Mouse (Mus musculus): Measurements from ENCODE around the gene Kiz. TPM values are rescaled to one million over a fixed set of nuclear protein-coding genes. Genes with fewer than 3 reads are reported as not detected.
A peak's percentile ranks its signal among the peaks of the same experiment; 100 is the strongest.

Gene Kiz
- polyA plus RNA-seq, 1 experiment from 2014 or later = 11.7 TPM

DNA sequence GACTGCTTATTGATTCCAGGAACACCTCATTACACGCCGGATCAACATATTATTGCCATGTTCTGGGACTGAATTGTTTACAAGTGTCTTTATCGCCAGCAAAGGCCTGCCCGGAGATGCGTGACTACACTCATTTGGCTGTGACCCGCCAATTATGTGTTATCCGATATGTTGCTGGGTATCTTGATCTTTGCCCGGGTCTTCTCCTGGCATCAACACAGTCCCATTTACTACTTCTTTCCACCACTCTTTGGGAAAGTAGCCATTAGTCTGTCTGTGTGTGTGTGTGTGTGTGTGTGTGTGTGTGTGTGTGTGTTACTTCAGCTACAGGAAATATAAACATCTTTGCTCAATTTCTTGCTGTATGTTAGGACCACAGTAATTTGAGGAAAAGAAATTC, 31.6 kb upstream of the Kiz start:
- Histone ChIP-seq H3K4me3 (ENCODE audit: low read depth, low read length) (no peak overlapping the region), H3K27ac (replicated peaks) (no peak overlapping the region), H3K27me3 (ENCODE audit: control insufficient read depth, insufficient read depth, low read length) (no peaks in the 10 kb centered on the region), H3K9me3 (ENCODE audit: control insufficient read depth, low read length) (no peaks in the 10 kb centered on the region), H3K36me3 (ENCODE audit: control insufficient read depth, insufficient read depth, low read length) (no peaks in the 10 kb centered on the region), H3K4me1 (replicated peaks; ENCODE audit: control insufficient read depth, insufficient read depth) (no peaks in the 10 kb centered on the region), H3K4me2 (replicated peaks; ENCODE audit: low read depth) (no peak overlapping the region), H3K9ac (ENCODE audit: low read length) (no peak overlapping the region)
- WGBS = 77% methylated on average over 8 of the region's 8 CpGs
- no peak for TF ChIP-seq EP300 (optimal IDR thresholded peaks at IDR 0.05)
- TF ChIP-seq CTCF (IDR thresholded peaks at IDR 0.05; ENCODE audit: low read depth) = no peak
- DNase-seq (ENCODE audit: low spot score) = no peak
- ATAC-seq (ENCODE audit: low FRiP score, low TSS enrichment) = no peak

DNA sequence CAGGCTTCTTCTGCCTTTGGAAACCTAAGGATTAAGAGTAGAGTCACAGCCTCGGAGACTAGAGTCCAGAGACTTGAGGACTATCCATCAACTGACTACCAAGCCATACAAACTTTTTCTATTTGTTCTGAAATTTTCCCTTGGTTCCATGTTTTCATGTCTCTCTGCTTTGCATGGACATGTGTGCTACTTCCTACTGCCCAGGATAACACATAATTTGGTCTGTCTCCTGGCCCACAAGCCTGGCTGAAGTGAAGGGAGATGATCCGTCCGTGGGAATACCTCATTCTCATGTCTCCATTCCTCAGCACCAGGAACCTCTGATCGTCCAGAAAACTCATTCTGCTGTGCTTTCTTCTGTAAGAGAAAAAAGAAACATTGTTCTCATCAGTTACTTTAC, 27.7 kb upstream of the Kiz start:
- 80% methylated on average over 4 of the region's 4 CpGs for WGBS
- no peaks in the 10 kb centered on the region for H3K9me3 ChIP-seq (ENCODE audit: control insufficient read depth, low read length)
- peaks cover 11% of the 10 kb centered on the region; the same call in 1 of the 2 replicates for H3K27me3 ChIP-seq (ENCODE audit: control insufficient read depth, insufficient read depth, low read length)
- H3K9ac ChIP-seq (ENCODE audit: low read length) = no peak overlapping the region
- TF ChIP-seq EP300 (optimal IDR thresholded peaks at IDR 0.05) (no peak), CTCF (IDR thresholded peaks at IDR 0.05; ENCODE audit: low read depth) (no peak)
- no peak overlapping the region for H3K27ac ChIP-seq (replicated peaks)
- H3K4me3 ChIP-seq (ENCODE audit: low read depth, low read length) = no peak overlapping the region
- ATAC-seq (ENCODE audit: low FRiP score, low TSS enrichment) (no peak), DNase-seq (ENCODE audit: low spot score) (no peak)
- no peaks in the 10 kb centered on the region for H3K36me3 ChIP-seq (ENCODE audit: control insufficient read depth, insufficient read depth, low read length)
- H3K4me2 ChIP-seq (replicated peaks; ENCODE audit: low read depth) = no peak overlapping the region
- no peaks in the 10 kb centered on the region for H3K4me1 ChIP-seq (replicated peaks; ENCODE audit: control insufficient read depth, insufficient read depth)

DNA sequence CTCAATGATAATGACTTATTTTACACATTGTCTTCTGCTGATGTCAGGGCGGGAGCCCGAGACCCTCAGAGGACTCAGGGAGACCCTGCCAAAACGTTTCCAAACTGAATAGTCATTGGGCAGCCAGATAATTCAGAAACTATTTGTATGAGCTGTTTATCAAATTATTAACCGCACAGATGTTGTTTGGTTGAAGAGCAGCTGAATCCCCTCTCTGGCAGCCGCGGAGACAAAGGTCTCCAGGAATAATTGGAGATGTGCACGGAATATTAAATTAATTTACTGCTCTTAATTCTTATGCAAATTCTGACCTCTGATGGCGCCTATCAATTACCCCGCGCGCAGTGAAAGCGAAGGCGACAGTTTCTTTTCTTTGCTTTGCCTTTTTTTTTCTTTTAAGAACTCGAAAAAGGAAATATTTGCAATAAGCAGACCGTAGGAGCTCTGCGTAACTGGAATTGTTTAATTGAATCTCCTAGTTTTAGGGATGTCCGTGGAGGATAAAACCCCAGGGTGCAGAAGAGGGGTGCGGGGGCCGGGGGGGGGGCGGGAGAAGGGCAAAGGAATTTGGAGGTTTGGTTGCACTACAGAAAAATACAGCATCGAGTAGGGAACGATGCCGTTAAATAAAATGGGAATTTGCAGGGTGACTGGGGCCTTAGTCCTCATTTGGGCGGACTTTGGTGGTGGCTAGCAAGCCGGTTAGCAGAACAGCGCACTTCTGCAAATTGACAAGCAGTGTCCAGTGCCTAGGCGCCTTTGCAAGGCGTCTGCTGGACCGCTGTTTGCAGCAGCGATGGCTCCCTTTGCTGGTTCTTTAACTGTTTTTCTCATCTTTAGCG, 22.2 kb upstream of the Kiz start:
- Histone ChIP-seq H3K9ac (ENCODE audit: low read length) (no peak overlapping the region), H3K9me3 (ENCODE audit: control insufficient read depth, low read length) (no peaks in the 10 kb centered on the region), H3K4me2 (replicated peaks; ENCODE audit: low read depth) (no peak overlapping the region), H3K4me1 (replicated peaks; ENCODE audit: control insufficient read depth, insufficient read depth) (no peaks in the 10 kb centered on the region), H3K27ac (replicated peaks) (no peak overlapping the region), H3K4me3 (ENCODE audit: low read depth, low read length) (no peak overlapping the region; the same call in 1 of the 2 replicates), H3K36me3 (ENCODE audit: control insufficient read depth, insufficient read depth, low read length) (no peaks in the 10 kb centered on the region), H3K27me3 (ENCODE audit: control insufficient read depth, insufficient read depth, low read length) (peaks cover 37% of the 10 kb centered on the region)
- WGBS = 8% methylated on average over 31 of the region's 31 CpGs
- DNase-seq (ENCODE audit: low spot score) = no peak
- ATAC-seq (ENCODE audit: low FRiP score, low TSS enrichment) = no peak
- TF ChIP-seq EP300 (optimal IDR thresholded peaks at IDR 0.05) = no peak
- TF ChIP-seq CTCF (IDR thresholded peaks at IDR 0.05; ENCODE audit: low read depth) = no peak

DNA sequence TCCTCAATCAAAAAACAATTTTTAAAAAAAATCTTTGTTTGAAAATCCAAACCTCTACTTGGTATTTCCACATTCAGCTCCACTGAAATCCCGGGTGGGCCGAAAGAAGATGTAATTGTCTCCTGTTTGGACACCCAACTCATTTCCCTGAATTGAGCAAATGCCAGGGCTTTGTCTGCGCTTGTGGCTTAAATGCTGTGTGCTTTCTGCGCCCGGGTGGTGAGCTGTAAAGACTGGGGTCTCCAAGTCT, 21.7 kb upstream of the Kiz start:
- no peaks in the 10 kb centered on the region for H3K36me3 ChIP-seq (ENCODE audit: control insufficient read depth, insufficient read depth, low read length)
- DNase-seq (ENCODE audit: low spot score) = no peak
- WGBS = 2% methylated on average over 5 of the region's 5 CpGs
- peaks cover 39% of the 10 kb centered on the region for H3K27me3 ChIP-seq (ENCODE audit: control insufficient read depth, insufficient read depth, low read length)
- no peaks in the 10 kb centered on the region for H3K9me3 ChIP-seq (ENCODE audit: control insufficient read depth, low read length)
- no peak for ATAC-seq (ENCODE audit: low FRiP score, low TSS enrichment)
- no peaks in the 10 kb centered on the region for H3K4me1 ChIP-seq (replicated peaks; ENCODE audit: control insufficient read depth, insufficient read depth)
- no peak overlapping the region for H3K27ac ChIP-seq (replicated peaks)
- H3K4me3 ChIP-seq (ENCODE audit: low read depth, low read length) = peak overlapping the region; percentile 8; the same call in 1 of the 2 replicates
- H3K9ac ChIP-seq (ENCODE audit: low read length) = no peak overlapping the region
- no peak for TF ChIP-seq CTCF (IDR thresholded peaks at IDR 0.05; ENCODE audit: low read depth)
- no peak for TF ChIP-seq EP300 (optimal IDR thresholded peaks at IDR 0.05)
- H3K4me2 ChIP-seq (replicated peaks; ENCODE audit: low read depth) = no peak overlapping the region

DNA sequence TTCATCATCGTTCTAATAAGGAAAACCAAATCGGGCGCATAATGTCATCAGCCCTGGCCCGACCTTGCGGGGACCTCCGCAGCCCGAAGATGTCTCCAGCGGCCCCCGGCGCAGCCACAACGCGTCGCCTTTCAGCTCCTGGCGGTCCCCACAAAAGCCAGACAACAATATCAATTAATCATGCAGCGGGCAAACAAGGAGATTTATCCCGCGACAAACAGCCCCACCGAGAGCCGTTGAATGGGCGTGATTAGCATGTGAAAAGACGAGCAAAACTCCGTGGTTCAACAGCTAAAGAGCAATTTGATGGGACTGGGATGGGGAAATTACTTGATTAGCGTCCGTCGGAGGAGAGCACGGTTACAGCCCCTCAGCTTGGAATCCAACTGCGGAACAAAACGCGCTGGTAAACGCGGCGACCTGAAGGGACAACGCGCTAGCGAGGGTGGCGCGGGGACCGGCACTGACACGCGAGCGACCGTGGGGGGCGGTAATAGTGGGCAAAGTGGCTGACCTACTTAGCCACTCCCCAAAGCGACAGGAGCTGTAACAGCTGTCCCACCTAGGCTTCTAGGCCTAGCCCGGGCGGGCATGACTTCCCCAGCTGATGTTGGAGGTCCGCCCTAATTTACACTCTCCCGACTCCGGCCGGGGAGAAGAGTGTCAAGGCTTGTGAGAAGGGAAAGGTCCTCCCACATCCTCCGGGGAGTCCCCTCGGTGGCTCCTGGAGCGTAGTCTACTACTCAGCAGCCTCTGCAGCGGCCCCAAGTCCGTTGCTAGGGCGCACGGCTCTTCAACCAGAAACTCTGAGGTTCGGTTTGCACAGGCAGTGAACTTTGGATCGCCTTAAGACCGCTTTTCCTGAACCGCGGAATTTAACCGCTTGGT, 21.1 kb upstream of the Kiz start:
- ATAC-seq (ENCODE audit: low FRiP score, low TSS enrichment) = no peak
- 1% methylated on average over 63 of the region's 63 CpGs for WGBS

More for the DNA sequence above, 21.1 kb upstream of the Kiz start:
- TF ChIP-seq EP300 (optimal IDR thresholded peaks at IDR 0.05) (no peak), CTCF (IDR thresholded peaks at IDR 0.05; ENCODE audit: low read depth) (no peak)
- Histone ChIP-seq H3K27me3 (ENCODE audit: control insufficient read depth, insufficient read depth, low read length) (peaks cover 44% of the 10 kb centered on the region), H3K9ac (ENCODE audit: low read length) (no peak overlapping the region), H3K9me3 (ENCODE audit: control insufficient read depth, low read length) (no peaks in the 10 kb centered on the region), H3K36me3 (ENCODE audit: control insufficient read depth, insufficient read depth, low read length) (no peaks in the 10 kb centered on the region), H3K4me1 (replicated peaks; ENCODE audit: control insufficient read depth, insufficient read depth) (no peaks in the 10 kb centered on the region), H3K4me2 (replicated peaks; ENCODE audit: low read depth) (peak overlapping the region; percentile 27), H3K27ac (replicated peaks) (no peak overlapping the region), H3K4me3 (ENCODE audit: low read depth, low read length) (peak overlapping the region; percentile 8; the same call in 1 of the 2 replicates)
- peak; percentile 19 for DNase-seq (ENCODE audit: low spot score)

All from stomach, postnatal 0 days (tissue).